In genomic region chr6:40573618-40574017, GRCm38 (mm10) we compare ENCODE assay signal across 40 mouse cellular contexts. TPM values are rescaled to one million over a fixed set of nuclear protein-coding genes. Genes with fewer than 3 reads are reported as not detected.
DNase-seq lines count a peak whose midpoint lies in the region; TF ChIP-seq lines count a peak whose summit lies in the region.
"Had no signal": no experiment of that assay in that cellular context is flagged by ENCODE, and none has a peak within 500 bp of the region (broad histone marks: within the 10 kb centered on the region; RNA-seq: fewer than 3 reads in every experiment).

No protein-coding gene starts in this region.

- H3K9me3 ChIP-seq in heart, embryonic 10.5 days, result no peaks in the 10 kb centered on the region
- H3K9me3 ChIP-seq: embryonic facial prominence, embryonic 12.5 days; forebrain, embryonic 12.5 days; heart, embryonic 13.5 days; hindbrain, embryonic 10.5 days; kidney, embryonic 15.5 days; limb, embryonic 10.5 days; limb, embryonic 15.5 days; neural tube, embryonic 15.5 days had no signal

- no peak for TF ChIP-seq POLR2A in bone marrow macrophage, adult 2 months (IDR thresholded peaks at IDR 0.05; ENCODE audit: borderline replicate concordance, low read depth, low read length)

- 51% methylated on average over 3 of the region's 3 CpGs for WGBS in heart, embryonic 10.5 days
- WGBS in macrophage (ENCODE audit: missing documents), result 28% methylated on average over 3 of the region's 3 CpGs

- no peaks in the 10 kb centered on the region for H3K36me3 ChIP-seq in heart, embryonic 10.5 days
- H3K36me3 ChIP-seq in macrophage (ENCODE audit: inconsistent target), result no peaks in the 10 kb centered on the region
- H3K36me3 ChIP-seq: embryonic facial prominence, embryonic 12.5 days; forebrain, embryonic 12.5 days; heart, embryonic 13.5 days; hindbrain, embryonic 10.5 days; kidney, embryonic 15.5 days; limb, embryonic 10.5 days; limb, embryonic 15.5 days; neural tube, embryonic 15.5 days had no signal

- peak; percentile 5 for DNase-seq in heart, adult 8-10 months (ENCODE audit: low spot score)
- DNase-seq in heart, embryonic 10.5 days (ENCODE audit: low spot score), result no peak
- DNase-seq in skeletal muscle tissue, adult 2 months (ENCODE audit: low read depth, low spot score), result peak; percentile 18
- no peak for DNase-seq in ovary, postnatal 36 days (ENCODE audit: low spot score)
- no peak for DNase-seq in adipocyte (ENCODE audit: low spot score)
- DNase-seq: adrenal gland, postnatal 25 days; cerebellum, adult 8-10 months; cerebellum, postnatal 36 days; embryo, embryonic 11 days; forebrain, postnatal 0 days; gastrocnemius, postnatal 14 days; heart, postnatal 10 days; kidney, adult 18-20 months; kidney, postnatal 36 days; layer of hippocampus, postnatal 36 days; lung, embryonic 14.5 days; lung, postnatal 36 days; midbrain, embryonic 14.5 days; right cerebral cortex, adult 18-20 months; thymus, postnatal 4 days had no signal

- no peaks in the 10 kb centered on the region for H3K27me3 ChIP-seq in heart, embryonic 10.5 days (ENCODE audit: insufficient read depth, poor library complexity, severe bottlenecking)
- H3K27me3 ChIP-seq: embryonic facial prominence, embryonic 12.5 days; forebrain, embryonic 12.5 days; heart, embryonic 13.5 days; kidney, embryonic 15.5 days; limb, embryonic 15.5 days; neural tube, embryonic 15.5 days had no signal

- H3K79me2 ChIP-seq in macrophage (ENCODE audit: inconsistent target), result no peaks in the 10 kb centered on the region

- no peak for TF ChIP-seq CTCF in bone marrow macrophage, adult 2 months (IDR thresholded peaks at IDR 0.05; ENCODE audit: low read depth, low read length)

- no peaks in the 10 kb centered on the region for H3K4me1 ChIP-seq in heart, embryonic 10.5 days
- peaks cover 36% of the 10 kb centered on the region for H3K4me1 ChIP-seq in bone marrow macrophage, adult 2 months (ENCODE audit: control insufficient read depth, insufficient read depth, low read length)
- H3K4me1 ChIP-seq: embryonic facial prominence, embryonic 12.5 days; forebrain, embryonic 12.5 days; heart, embryonic 13.5 days; hindbrain, embryonic 10.5 days; kidney, embryonic 15.5 days; limb, embryonic 10.5 days; limb, embryonic 15.5 days; neural tube, embryonic 15.5 days had no signal

- H3K27ac ChIP-seq in heart, embryonic 10.5 days, result no peak overlapping the region
- peak overlapping the region; percentile 78 for H3K27ac ChIP-seq in bone marrow macrophage, adult 2 months (ENCODE audit: insufficient read depth, low read depth, low read length)
- H3K27ac ChIP-seq in macrophage, result peak overlapping the region; percentile 50
- H3K27ac ChIP-seq: embryonic facial prominence, embryonic 12.5 days; forebrain, embryonic 12.5 days; heart, embryonic 13.5 days; hindbrain, embryonic 10.5 days; kidney, embryonic 15.5 days; limb, embryonic 10.5 days; limb, embryonic 15.5 days; liver, embryonic 14.5 days; neural tube, embryonic 15.5 days had no signal

- no peak overlapping the region for H3K4me3 ChIP-seq in heart, embryonic 10.5 days
- H3K4me3 ChIP-seq in bone marrow macrophage, adult 2 months (ENCODE audit: insufficient read depth, low read length), result no peak overlapping the region
- no peak overlapping the region for H3K4me3 ChIP-seq in macrophage (ENCODE audit: inconsistent target)
- H3K4me3 ChIP-seq: embryonic facial prominence, embryonic 12.5 days; forebrain, embryonic 12.5 days; heart, embryonic 13.5 days; hindbrain, embryonic 10.5 days; kidney, embryonic 15.5 days; limb, embryonic 10.5 days; limb, embryonic 15.5 days; neural tube, embryonic 15.5 days had no signal

RNA-seq across cellular contexts. Expression of gene Olfr460, which starts 4.3 kb away (rescaled TPM):
- not detected for total RNA-seq in heart, adult 8-10 months (2022)
- polyA plus RNA-seq in heart, embryonic 10.5 days (2016; fragmentation: Nextera tagmentation; extraction: Ambion mirVana), result not detected in 2 replicates
- polyA plus RNA-seq in bone marrow macrophage, adult 2 months (2012; ENCODE audit: insufficient read depth, insufficient read length, missing spikeins), result not detected in 2 replicates
- under 1 TPM in 3 of 26 experiments, not detected in 23; 0.16 to 0.50 (median 0.25) TPM for total RNA-seq in macrophage (2018; cell fraction: chromatin; rRNA removed)
- not detected for total RNA-seq in macrophage (2018; cell fraction: cytosol; rRNA removed)
- total RNA-seq in macrophage (2018; cell fraction: nucleus; rRNA removed), result under 1 TPM in 5 of 26 experiments, not detected in 21; 0.12 to 0.34 (median 0.28) TPM
- polyA plus RNA-seq in macrophage (2018), result not detected in 3 replicates
- total RNA-seq: adrenal gland, adult 18-20 months; adrenal gland, postnatal 25 days; forebrain, postnatal 0 days; gastrocnemius, postnatal 14 days; heart, adult 18-20 months; heart, postnatal 10 days; layer of hippocampus, postnatal 36 days; left cerebral cortex, postnatal 10 days had no signal
- polyA plus RNA-seq: embryonic facial prominence, embryonic 12.5 days; forebrain, embryonic 12.5 days; forebrain, postnatal 0 days; heart, embryonic 13.5 days; hindbrain, embryonic 10.5 days; hindbrain, embryonic 16.5 days; intestine, embryonic 14.5 days; kidney, embryonic 15.5 days; limb, embryonic 10.5 days; limb, embryonic 15.5 days; lung, embryonic 14.5 days; midbrain, embryonic 14.5 days; neural tube, embryonic 15.5 days; small intestine, adult 2 months; stomach, embryonic 14.5 days; testis, adult 2 months; thymus, postnatal 0 days had no signal

RNA-seq across cellular contexts. Expression of gene Clec5a, which starts 12.0 kb away (rescaled TPM):
- 1 to 10 TPM in 2 of 4 experiments, under 1 TPM in 2; 0.29 to 2.2 (median 1.0) TPM for total RNA-seq in heart, adult 8-10 months (2022)
- polyA plus RNA-seq in heart, embryonic 10.5 days (2016; fragmentation: Nextera tagmentation; extraction: Ambion mirVana), result 0.10 and 0.53 TPM in 2 replicates
- polyA plus RNA-seq in bone marrow macrophage, adult 2 months (2012; ENCODE audit: insufficient read depth, insufficient read length, missing spikeins), result 49.9 and 57.2 TPM in 2 replicates
- 10 to 100 TPM in 18 of 26 experiments, 1 to 10 TPM in 8; 3.9 to 55.9 (median 17.7) TPM for total RNA-seq in macrophage (2018; cell fraction: chromatin; rRNA removed)
- 10 to 100 TPM; 22.5 to 84.2 (median 37.6) TPM for total RNA-seq in macrophage (2018; cell fraction: cytosol; rRNA removed)
- total RNA-seq in macrophage (2018; cell fraction: nucleus; rRNA removed), result 10 to 100 TPM; 17.2 to 70.7 (median 39.3) TPM
- 34.8 to 46.5 TPM (median 43.4 TPM) in 3 replicates for polyA plus RNA-seq in macrophage (2018)
- polyA plus RNA-seq: testis, adult 2 months had no signal

RNA-seq across cellular contexts. Expression of gene Olfr461, which starts 18.8 kb away (rescaled TPM):
- total RNA-seq in heart, adult 8-10 months (2022), result not detected
- polyA plus RNA-seq in heart, embryonic 10.5 days (2016; fragmentation: Nextera tagmentation; extraction: Ambion mirVana), result not detected in 2 replicates
- polyA plus RNA-seq in bone marrow macrophage, adult 2 months (2012; ENCODE audit: insufficient read depth, insufficient read length, missing spikeins), result not detected in 2 replicates
- total RNA-seq in macrophage (2018; cell fraction: chromatin; rRNA removed), result not detected
- total RNA-seq in macrophage (2018; cell fraction: cytosol; rRNA removed), result not detected
- not detected for total RNA-seq in macrophage (2018; cell fraction: nucleus; rRNA removed)
- polyA plus RNA-seq in macrophage (2018), result not detected in 3 replicates
- total RNA-seq: adrenal gland, adult 18-20 months; adrenal gland, postnatal 25 days; forebrain, postnatal 0 days; gastrocnemius, postnatal 14 days; heart, adult 18-20 months; heart, postnatal 10 days; layer of hippocampus, postnatal 36 days; left cerebral cortex, postnatal 10 days had no signal
- polyA plus RNA-seq: heart, embryonic 13.5 days; intestine, embryonic 14.5 days; kidney, embryonic 15.5 days; liver, embryonic 14.5 days; lung, embryonic 14.5 days; small intestine, adult 2 months; testis, adult 2 months; thymus, postnatal 0 days had no signal

RNA-seq across cellular contexts. Expression of gene Tas2r138, which starts 39.5 kb away (rescaled TPM):
- not detected for total RNA-seq in heart, adult 8-10 months (2022)
- polyA plus RNA-seq in heart, embryonic 10.5 days (2016; fragmentation: Nextera tagmentation; extraction: Ambion mirVana), result not detected in 2 replicates
- polyA plus RNA-seq in bone marrow macrophage, adult 2 months (2012; ENCODE audit: insufficient read depth, insufficient read length, missing spikeins), result not detected in 2 replicates
- not detected for total RNA-seq in macrophage (2018; cell fraction: chromatin; rRNA removed)
- total RNA-seq in macrophage (2018; cell fraction: cytosol; rRNA removed), result not detected
- not detected for total RNA-seq in macrophage (2018; cell fraction: nucleus; rRNA removed)
- polyA plus RNA-seq in macrophage (2018), result not detected in 3 replicates
- total RNA-seq: adrenal gland, adult 18-20 months; adrenal gland, postnatal 25 days; forebrain, postnatal 0 days; gastrocnemius, postnatal 14 days; heart, adult 18-20 months; heart, postnatal 10 days; layer of hippocampus, postnatal 36 days; left cerebral cortex, postnatal 10 days had no signal
- polyA plus RNA-seq: embryonic facial prominence, embryonic 12.5 days; forebrain, embryonic 12.5 days; forebrain, postnatal 0 days; heart, embryonic 13.5 days; hindbrain, embryonic 10.5 days; hindbrain, embryonic 16.5 days; intestine, embryonic 14.5 days; kidney, embryonic 15.5 days; limb, embryonic 10.5 days; limb, embryonic 15.5 days; liver, embryonic 14.5 days; lung, embryonic 14.5 days; midbrain, embryonic 14.5 days; neural tube, embryonic 15.5 days; small intestine, adult 2 months; stomach, embryonic 14.5 days; testis, adult 2 months; thymus, postnatal 0 days had no signal

RNA-seq across cellular contexts. Expression of gene Prss37, which starts 54.3 kb away (rescaled TPM):
- total RNA-seq in heart, adult 8-10 months (2022), result not detected
- 0.41 TPM in 1 of 2 replicates, not detected in the other for polyA plus RNA-seq in heart, embryonic 10.5 days (2016; fragmentation: Nextera tagmentation; extraction: Ambion mirVana)
- not detected in 2 replicates for polyA plus RNA-seq in bone marrow macrophage, adult 2 months (2012; ENCODE audit: insufficient read depth, insufficient read length, missing spikeins)
- total RNA-seq in macrophage (2018; cell fraction: chromatin; rRNA removed), result not detected
- not detected for total RNA-seq in macrophage (2018; cell fraction: cytosol; rRNA removed)
- not detected for total RNA-seq in macrophage (2018; cell fraction: nucleus; rRNA removed)
- not detected in 3 replicates for polyA plus RNA-seq in macrophage (2018)
- total RNA-seq: adrenal gland, adult 18-20 months; adrenal gland, postnatal 25 days; forebrain, postnatal 0 days; gastrocnemius, postnatal 14 days; heart, adult 18-20 months; heart, postnatal 10 days; layer of hippocampus, postnatal 36 days; left cerebral cortex, postnatal 10 days had no signal
- polyA plus RNA-seq: embryonic facial prominence, embryonic 12.5 days; forebrain, embryonic 12.5 days; forebrain, postnatal 0 days; heart, embryonic 13.5 days; hindbrain, embryonic 10.5 days; hindbrain, embryonic 16.5 days; intestine, embryonic 14.5 days; kidney, embryonic 15.5 days; limb, embryonic 10.5 days; limb, embryonic 15.5 days; liver, embryonic 14.5 days; lung, embryonic 14.5 days; midbrain, embryonic 14.5 days; neural tube, embryonic 15.5 days; small intestine, adult 2 months; stomach, embryonic 14.5 days; thymus, postnatal 0 days had no signal

Comparison
In these comparisons a context has a peak if more than half of its experiments do, and no peak if none do; other contexts are left out.
1. DNase-seq: peak in heart, adult 8-10 months (single experiment) and skeletal muscle tissue, adult 2 months (single experiment); none in heart, embryonic 10.5 days (single experiment), ovary, postnatal 36 days (single experiment) and adipocyte (single experiment).
2. RNA of gene Clec5a, which starts 12.0 kb away (polyA plus RNA-seq): 49.9 to 57.2 TPM in bone marrow macrophage, adult 2 months and 34.8 to 46.5 TPM in macrophage; 0.10 to 0.53 TPM in heart, embryonic 10.5 days; every median in the first group is over 10 times any median in the second.